Mouse (Mus musculus): ENCODE measurements around the gene Slc22a7.

DNA sequence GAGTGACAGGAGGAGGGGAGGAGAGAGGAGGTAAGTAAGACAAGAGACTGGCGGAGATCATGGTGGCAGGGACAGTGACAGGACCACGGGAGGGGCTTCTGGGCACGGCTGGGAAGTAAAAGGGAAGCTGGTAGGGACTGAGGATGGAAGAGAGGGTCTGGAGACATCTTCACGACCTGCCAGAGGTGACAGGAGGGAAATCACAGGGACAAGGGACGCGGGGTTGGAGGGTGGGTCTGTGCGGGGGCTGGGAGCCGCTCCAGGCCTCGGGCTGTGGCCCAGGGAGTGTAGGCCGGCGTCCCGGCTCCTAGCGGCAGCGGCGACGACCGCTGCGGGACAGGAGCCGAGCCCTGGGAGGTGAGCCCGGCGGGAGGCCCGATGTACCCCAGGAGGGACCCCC, 48.7 kb upstream of the Slc22a7 start:
- no peak for TF ChIP-seq POLR2A (IDR thresholded peaks at IDR 0.05; ENCODE audit: low read depth, low read length)
- no peak for TF ChIP-seq CTCF (IDR thresholded peaks at IDR 0.05; ENCODE audit: extremely low read depth, insufficient read length, insufficient replicate concordance, low read depth, low read length)
